11 mouse cellular contexts compared by ENCODE assay signal in genomic region chr11:74655941-74656340, GRCm38 (mm10).
"Had no signal": no experiment of that assay in that cellular context is flagged by ENCODE, and none has a peak within 500 bp of the region (broad histone marks: within the 10 kb centered on the region; RNA-seq: fewer than 3 reads in every experiment).

No protein-coding gene starts in this region.

- H3K27me3 ChIP-seq: limb, embryonic 13.5 days; midbrain, embryonic 12.5 days had no signal

- H3K27ac ChIP-seq: layer of hippocampus, adult 2 months; limb, embryonic 13.5 days; liver, embryonic 14.5 days; midbrain, embryonic 12.5 days had no signal

- H3K9ac ChIP-seq: limb, embryonic 13.5 days; liver, embryonic 14.5 days; midbrain, embryonic 12.5 days had no signal

- H3K4me3 ChIP-seq: layer of hippocampus, adult 2 months; limb, embryonic 13.5 days; midbrain, embryonic 12.5 days had no signal

- H3K4me2 ChIP-seq: limb, embryonic 13.5 days; midbrain, embryonic 12.5 days had no signal

- DNase-seq: kidney, postnatal 10 days; kidney, postnatal 4 days; lung, adult 18-20 months; lung, postnatal 36 days; spleen, adult 18-20 months; thymus, adult 18-20 months; thymus, postnatal 14 days had no signal
